Mouse (Mus musculus) hindbrain, embryonic 10.5 days (tissue): ENCODE data around the gene Tmem33. TPM values are rescaled to one million over a fixed set of nuclear protein-coding genes. Genes with fewer than 3 reads are reported as not detected.

ENCODE experiments used
- DNase-seq: peaks from one replicate; pipeline ENCODE4 v3.0.0-alpha.2; 2017; ENCODE audit warnings: low spot score
- H3K27ac ChIP-seq: fragments of 300-500 bp; sonication (generic); 2 replicates; pipeline ENCODE4 v1.5.1; 2016; ENCODE audit warnings: mild to moderate bottlenecking, moderate library complexity
- H3K27me3 ChIP-seq: fragments of 300-500 bp; sonication (generic); 2 replicates; pipeline ENCODE4 v1.6.1; 2016; ENCODE audit warnings: mild to moderate bottlenecking; ENCODE audit not compliant: poor library complexity, insufficient read depth, severe bottlenecking
- H3K36me3 ChIP-seq: fragments of 300-500 bp; sonication (generic); 2 replicates; pipeline ENCODE4 v1.6.1; 2016; ENCODE audit warnings: mild to moderate bottlenecking, moderate library complexity
- H3K4me1 ChIP-seq: fragments of 300-500 bp; sonication (generic); replicated peaks from 2 replicates; pipeline ENCODE4 v1.6.1; 2016; ENCODE audit warnings: mild to moderate bottlenecking
- H3K4me3 ChIP-seq: fragments of 300-500 bp; sonication (generic); 2 replicates; pipeline ENCODE4 v1.5.1; 2016; ENCODE audit warnings: mild to moderate bottlenecking, moderate library complexity
- H3K9me3 ChIP-seq: fragments of 300-500 bp; sonication (generic); 2 replicates; pipeline ENCODE4 v1.6.1; 2016; ENCODE audit warnings: mild to moderate bottlenecking, moderate library complexity
- WGBS: fragments of 180-500 bp; shearing (Covaris S2); methylation state at CpG from one replicate; pipeline ENCODE4 v1.1.7; 2016; 5-methylcytosine and 5-hydroxymethylcytosine counted together
- polyA plus RNA-seq: library from polyadenylated mRNA; unstranded; fragments of >200 nt; fragmentation: Nextera tagmentation; extraction: Ambion mirVana; gene quantifications from 2 replicates; pipeline ENCODE4 v1.2.1, GENCODE M21; 2016

The Tmem33 gene
- polyA plus RNA-seq, 1 experiment from 2014 or later, result 118 TPM

- Histone ChIP-seq H3K9me3 (no peaks in the 10 kb centered on the region), H3K4me1 (peaks cover 17% of the 10 kb centered on the region), H3K36me3 (peaks cover 13% of the 10 kb centered on the region; the same call in 1 of the 2 replicates), H3K27ac (peak within 1 kb of the TSS; percentile 96), H3K27me3 (no peaks in the 10 kb centered on the region), H3K4me3 (peak within 1 kb of the TSS; percentile 95)
- WGBS, result under 1% methylated on average over 83 of the region's 83 CpGs
- DNase-seq, result peak; percentile 94
These were observed 46.5 kb downstream of the Tmem33 start, which contains the start of gene Slc30a9 for GRCm38 (mm10) chr5:67306698-67307521. Slc30a9 (plus strand) TSS chr5:67306955.

- H3K27me3 ChIP-seq, result no peaks in the 10 kb centered on the region
- H3K36me3 ChIP-seq, result peaks cover 13% of the 10 kb centered on the region; the same call in 1 of the 2 replicates
- H3K9me3 ChIP-seq, result no peaks in the 10 kb centered on the region
- 37% methylated on average over 13 of the region's 13 CpGs for WGBS
- H3K4me3 ChIP-seq, result peak overlapping the region; percentile 95
- peak overlapping the region; percentile 96 for H3K27ac ChIP-seq
- peaks cover 17% of the 10 kb centered on the region for H3K4me1 ChIP-seq
- no peak for DNase-seq
These were observed 47.4 kb downstream of the Tmem33 start for GRCm38 (mm10) chr5:67307659-67308222.

- no peak for DNase-seq
- 83% methylated on average over 3 of the region's 3 CpGs for WGBS
- Histone ChIP-seq H3K9me3 (no peaks in the 10 kb centered on the region), H3K36me3 (peaks cover 24% of the 10 kb centered on the region), H3K4me1 (peaks cover 15% of the 10 kb centered on the region), H3K4me3 (no peak overlapping the region), H3K27ac (no peak overlapping the region), H3K27me3 (no peaks in the 10 kb centered on the region)
These were observed 51.6 kb downstream of the Tmem33 start for GRCm38 (mm10) chr5:67311811-67312521.

GRCm38 (mm10) chr5:67312522-67312851, 52.1 kb downstream of the Tmem33 start:
- no peak for DNase-seq
- Histone ChIP-seq H3K9me3 (no peaks in the 10 kb centered on the region), H3K27me3 (no peaks in the 10 kb centered on the region), H3K4me3 (no peak overlapping the region), H3K4me1 (peaks cover 13% of the 10 kb centered on the region), H3K36me3 (peaks cover 29% of the 10 kb centered on the region), H3K27ac (no peak overlapping the region)
- WGBS, result 90% methylated on average over 3 of the region's 3 CpGs

DNA sequence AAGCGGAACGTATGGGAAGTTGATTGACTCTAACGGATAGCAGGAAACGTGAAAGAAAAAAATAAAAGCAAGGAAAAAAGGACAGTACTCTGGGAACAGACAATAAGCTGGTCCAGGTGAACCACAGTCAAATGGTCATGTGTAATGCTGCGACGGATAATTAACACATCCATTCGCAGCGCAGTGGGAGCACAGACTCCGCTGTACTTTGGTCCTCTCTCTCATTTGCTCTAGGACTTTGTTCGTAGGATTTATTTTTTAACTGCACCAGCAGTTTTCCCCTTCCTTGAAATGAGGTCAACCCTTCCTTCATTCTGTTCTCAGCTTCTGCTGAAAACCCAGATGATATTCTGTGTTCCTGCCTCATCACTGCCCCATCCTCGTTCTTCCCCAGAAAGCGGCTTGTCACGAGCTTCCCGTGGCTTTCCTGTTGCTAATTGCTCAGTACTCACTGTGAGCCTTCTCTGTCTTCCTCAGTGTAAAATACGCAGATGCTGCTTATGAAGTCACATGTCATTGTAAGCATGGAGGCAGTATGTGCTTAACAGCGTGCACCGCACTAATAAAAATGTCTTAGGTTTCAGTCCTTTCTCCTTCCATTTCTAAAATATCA, 61.4 kb downstream of the Tmem33 start:
- Histone ChIP-seq H3K27me3 (no peaks in the 10 kb centered on the region), H3K9me3 (0 out of 2 replicates have a peak, but pooled peaks cover 4% of the 10 kb centered on the region), H3K27ac (no peak overlapping the region), H3K4me3 (no peak overlapping the region), H3K36me3 (peaks cover 47% of the 10 kb centered on the region), H3K4me1 (no peaks in the 10 kb centered on the region)
- no peak for DNase-seq
- 91% methylated on average over 17 of the region's 17 CpGs for WGBS

GRCm38 (mm10) chr5:67324032-67324431, 63.7 kb downstream of the Tmem33 start:
- H3K27me3 ChIP-seq, result no peaks in the 10 kb centered on the region
- no peaks in the 10 kb centered on the region for H3K4me1 ChIP-seq
- DNase-seq, result no peak
- no peaks in the 10 kb centered on the region for H3K9me3 ChIP-seq
- H3K4me3 ChIP-seq, result no peak overlapping the region
- H3K27ac ChIP-seq, result no peak overlapping the region
- peaks cover 44% of the 10 kb centered on the region for H3K36me3 ChIP-seq
- 84% methylated on average over 1 of the region's 1 CpGs for WGBS

DNA sequence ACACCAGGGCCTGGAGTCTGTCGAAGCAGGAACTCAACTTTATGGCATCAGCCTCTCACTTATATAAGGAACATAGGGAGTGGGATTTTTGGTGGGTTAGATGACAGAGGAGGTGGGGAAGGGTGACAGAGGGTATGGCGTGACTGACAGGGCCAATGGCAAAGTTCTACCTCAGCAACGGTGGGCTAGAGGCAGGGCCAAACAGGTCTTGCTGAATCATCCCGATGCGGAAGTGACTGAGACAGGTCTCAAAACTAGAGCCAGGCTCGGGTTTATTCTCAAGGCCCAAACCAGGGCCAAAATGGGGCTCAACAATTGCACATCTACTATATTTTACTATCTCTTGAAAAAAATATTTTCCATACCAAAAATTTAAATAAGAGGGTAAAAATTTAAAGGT, 80.4 kb downstream of the Tmem33 start:
- no peaks in the 10 kb centered on the region for H3K4me1 ChIP-seq
- no peaks in the 10 kb centered on the region for H3K27me3 ChIP-seq
- H3K9me3 ChIP-seq, result no peaks in the 10 kb centered on the region
- WGBS, result 89% methylated on average over 6 of the region's 6 CpGs
- no peak for DNase-seq
- H3K36me3 ChIP-seq, result peaks cover 82% of the 10 kb centered on the region
- H3K4me3 ChIP-seq, result no peak overlapping the region
- H3K27ac ChIP-seq, result no peak overlapping the region

Other genes with a start within 250 kb of the Tmem33 start
- gene Phox2b, start 161.3 kb upstream of the Tmem33 start, polyA plus RNA-seq, result 26.9 and 45.5 TPM in 2 replicates
- 102 and 106 TPM in 2 replicates for gene Slc30a9, start 46.4 kb downstream of the Tmem33 start, polyA plus RNA-seq
- gene Bend4, start 167.7 kb downstream of the Tmem33 start, polyA plus RNA-seq, result 8.7 and 12.8 TPM in 2 replicates